Mouse (Mus musculus) mouse embryonic stem cell (cell line): ENCODE measurements around the gene Dlg4.

Experiments used
- in situ Hi-C, 2 experiments: fragments of 300-500 bp; cut with MboI; formaldehyde crosslinking; loops; 1 replicate in 1 of 2; 3 replicates in 1 of 2; pipeline ENCODE4 v1.14.3; 2019 to 2020; ENCODE audit warnings: low sequenced_read_pairs in 2 of 2, low pct_unique_long_range_greater_than_20kb in 1 of 2, mixed read lengths in 1 of 2; ENCODE audit not compliant: unreplicated experiment in 1 of 2

The Dlg4 gene

GRCm38 (mm10) chr11:70074379-70075071 lies 57.8 kb downstream of the Dlg4 start:
- in situ Hi-C loops: no loop called here

GRCm38 (mm10) chr11:70075581-70075980 lies 58.8 kb downstream of the Dlg4 start:
- in situ Hi-C loops: no loop called here

- in situ Hi-C loops: no loop called here
Observed at GRCm38 (mm10) chr11:70077441-70077840, 60.7 kb downstream of the Dlg4 start.

GRCm38 (mm10) chr11:70079175-70079574 lies 62.4 kb downstream of the Dlg4 start:
- in situ Hi-C loops: no loop called here

GRCm38 (mm10) chr11:70079928-70080327 lies 63.2 kb downstream of the Dlg4 start:
- in situ Hi-C loops: no loop called here

- in situ Hi-C loops: no loop called here
Observed at GRCm38 (mm10) chr11:70080803-70081590, 64.3 kb downstream of the Dlg4 start.

GRCm38 (mm10) chr11:70084563-70084962 lies 67.8 kb downstream of the Dlg4 start:
- in situ Hi-C loops: no loop called here

GRCm38 (mm10) chr11:70091986-70092783 lies 75.4 kb downstream of the Dlg4 start, which contains the start of gene Asgr2:
TSS of gene Asgr2 (plus strand) at chr11:70092644.
- in situ Hi-C loops: no loop called here
